Mouse (Mus musculus): ENCODE measurements around the gene Inava. TPM values are rescaled to one million over a fixed set of nuclear protein-coding genes. Genes with fewer than 3 reads are reported as not detected.

Gene Inava
- under 1 TPM; 0.07 to 0.15 TPM for polyA plus RNA-seq (2012; fragmentation: generic; extraction: Trizol)

DNA sequence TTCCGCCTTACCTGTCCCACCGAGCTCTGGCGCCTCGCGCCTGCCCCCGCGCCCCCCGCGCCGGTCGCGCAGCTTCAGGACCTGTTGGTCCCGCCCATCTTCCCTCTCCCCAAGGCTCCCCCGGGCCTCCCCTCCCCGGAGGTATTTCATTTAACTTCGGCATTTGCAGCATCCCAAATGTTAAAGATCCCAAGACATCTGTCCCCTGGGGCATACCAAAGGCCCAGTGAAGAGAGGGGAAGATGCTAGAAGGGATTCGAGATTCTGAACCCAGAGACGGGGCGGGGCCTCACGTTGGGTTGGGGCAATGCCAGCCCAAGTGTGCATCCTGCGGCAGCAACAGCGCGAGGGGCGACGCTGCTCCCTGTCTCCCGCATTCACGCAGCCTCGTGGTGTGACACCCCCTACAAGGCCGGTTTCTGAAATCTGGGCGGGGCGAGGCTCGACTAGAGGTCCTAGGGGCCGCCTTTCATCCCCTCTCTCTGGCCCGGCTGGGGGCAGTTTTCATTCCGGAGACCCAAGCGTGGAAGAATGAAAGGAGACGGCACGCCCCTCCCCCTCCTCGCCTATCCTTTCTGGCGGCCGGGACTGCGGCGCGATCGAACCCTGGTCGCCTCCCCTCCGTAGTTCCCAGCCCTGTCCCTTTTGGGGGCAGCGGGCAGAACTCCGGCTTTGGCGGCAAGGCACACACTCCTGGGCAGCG is at the start of gene Inava:
TSS of gene Inava (minus strand) at position 373 of the 703 bp plus-strand sequence.

DNA sequence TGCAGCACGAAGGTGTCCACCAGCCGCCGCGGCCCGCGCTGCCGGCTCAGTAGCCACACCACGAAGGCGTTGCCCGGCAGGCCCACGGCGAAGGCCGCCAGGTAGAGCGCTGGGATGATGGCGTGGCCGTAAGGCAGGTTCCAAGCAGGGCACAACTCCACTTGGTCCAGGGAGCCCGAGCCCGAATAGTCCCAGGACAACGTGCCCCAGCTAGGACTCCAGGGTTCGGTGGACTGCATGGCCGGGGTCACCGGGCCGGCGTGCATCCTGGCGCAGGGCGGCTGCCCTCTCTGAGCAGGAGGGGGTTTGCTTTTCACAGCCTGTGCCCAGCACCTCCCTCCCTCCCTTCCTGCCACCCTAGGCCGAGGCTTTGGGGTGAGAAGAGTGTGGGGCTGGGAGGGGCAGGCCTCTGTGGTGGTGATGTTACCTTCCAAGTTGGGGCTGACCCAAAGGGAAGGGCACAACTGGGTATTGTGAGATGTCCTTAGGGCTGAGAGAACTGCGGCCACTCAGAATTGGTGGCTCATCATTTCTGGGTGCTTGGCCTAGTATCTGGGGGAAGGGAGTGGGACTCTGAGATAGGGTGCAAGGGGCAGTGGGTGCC is 26.7 kb upstream of the Inava start, which contains the start of gene Gpr25:
TSS of gene Gpr25 (minus strand) at position 239 of the 604 bp plus-strand sequence.

DNA sequence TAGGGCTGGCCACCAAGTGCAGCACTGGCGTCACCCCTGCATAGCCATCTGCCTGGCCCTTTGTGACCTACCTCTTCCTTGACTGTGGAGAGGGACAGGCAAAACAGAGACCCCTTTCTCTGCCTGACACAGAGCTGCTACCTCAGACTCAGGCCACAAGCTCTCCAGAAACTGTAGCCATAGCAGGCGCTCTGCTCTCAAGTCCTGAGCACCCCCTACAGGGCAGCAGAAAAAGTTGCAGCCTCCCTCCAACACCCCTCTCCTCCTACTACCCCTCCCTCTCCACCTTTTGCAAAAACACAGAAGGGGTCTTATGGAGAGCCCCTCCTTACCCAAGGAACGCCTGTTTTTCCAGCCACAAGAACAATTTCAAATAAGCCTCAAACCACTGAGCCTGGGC is 21.3 kb downstream of the Inava start, which contains the start of gene Mroh3:
TSS of gene Mroh3 (minus strand) at position 26 of the 400 bp plus-strand sequence.

Other genes with a start within 250 kb of the Inava start
- not detected for gene Igfn1, start 227.9 kb downstream of the Inava start, polyA plus RNA-seq (2012; fragmentation: generic; extraction: Trizol)
- gene Tmem9, start 226.1 kb downstream of the Inava start, polyA plus RNA-seq (2012; fragmentation: generic; extraction: Trizol): 100 to 1,000 TPM in 1 of 2 experiments, 10 to 100 TPM in 1; 57.4 to 155 TPM
- not detected for gene Ascl5, start 183.5 kb downstream of the Inava start, polyA plus RNA-seq (2012; fragmentation: generic; extraction: Trizol)
- gene Cacna1s, start 181.5 kb downstream of the Inava start, polyA plus RNA-seq (2012; fragmentation: generic; extraction: Trizol): not detected
- not detected for gene Kif21b, start 102.9 kb downstream of the Inava start, polyA plus RNA-seq (2012; fragmentation: generic; extraction: Trizol)
- not detected for gene Mroh3, start 21.4 kb downstream of the Inava start, polyA plus RNA-seq (2012; fragmentation: generic; extraction: Trizol)
- not detected for gene Gpr25, start 26.6 kb upstream of the Inava start, polyA plus RNA-seq (2012; fragmentation: generic; extraction: Trizol)
- 1 to 10 TPM in 1 of 2 experiments, under 1 TPM in 1; 0.42 to 4.9 TPM for gene Camsap2, start 111.8 kb upstream of the Inava start, polyA plus RNA-seq (2012; fragmentation: generic; extraction: Trizol)
- 1 to 10 TPM; 1.4 to 7.3 TPM for gene Ddx59, start 181.0 kb upstream of the Inava start, polyA plus RNA-seq (2012; fragmentation: generic; extraction: Trizol)
- 1 to 10 TPM in 1 of 2 experiments, under 1 TPM in 1; 0.21 to 3.4 TPM for gene Kif14, start 232.1 kb upstream of the Inava start, polyA plus RNA-seq (2012; fragmentation: generic; extraction: Trizol)